Mouse (Mus musculus) liver, adult 2 months (tissue): Measurements from ENCODE around the gene Tmpo. TPM values are rescaled to one million over a fixed set of nuclear protein-coding genes. Genes with fewer than 3 reads are reported as not detected.

Source experiments
- DNase-seq: peaks from one replicate; pipeline ENCODE4 v3.0.0-alpha.2; 2011; ENCODE audit warnings: low read depth, low spot score; ENCODE audit errors: extremely low read depth
- H3K27ac ChIP-seq: fragments of 200-500 bp; replicated peaks from 2 replicates; pipeline ENCODE4 v1.5.1; 2012; ENCODE audit warnings: low read depth, mild to moderate bottlenecking, control low read depth, inconsistent platforms, low read length; ENCODE audit not compliant: insufficient read depth
- H3K27me3 ChIP-seq: fragments of 200-500 bp; 2 replicates; pipeline ENCODE4 v1.6.1; 2012; ENCODE audit warnings: mild to moderate bottlenecking, moderate library complexity, low read length, inconsistent platforms; ENCODE audit not compliant: control insufficient read depth, insufficient read depth
- H3K36me3 ChIP-seq: fragments of 200-500 bp; 2 replicates; pipeline ENCODE4 v1.6.1; 2012; ENCODE audit warnings: low read length, inconsistent platforms; ENCODE audit not compliant: control insufficient read depth, insufficient read depth
- H3K4me1 ChIP-seq: fragments of 200-500 bp; 2 replicates; pipeline ENCODE4 v1.6.1; 2011; ENCODE audit warnings: low read length; ENCODE audit not compliant: control insufficient read depth, insufficient read depth
- H3K4me3 ChIP-seq: fragments of 200-500 bp; 2 replicates; pipeline ENCODE4 v1.5.1; 2011; ENCODE audit warnings: low read depth, mild to moderate bottlenecking, control low read depth, low read length, moderate library complexity; ENCODE audit not compliant: insufficient read depth
- H3K79me2 ChIP-seq: fragments of 200-500 bp; 2 replicates; pipeline ENCODE4 v1.6.1; 2012; ENCODE audit warnings: inconsistent platforms, mild to moderate bottlenecking, low read length, moderate library complexity; ENCODE audit not compliant: control insufficient read depth, insufficient read depth
- H3K9ac ChIP-seq: fragments of 200-500 bp; 2 replicates; pipeline ENCODE4 v1.6.1; 2012; ENCODE audit warnings: low read depth, mild to moderate bottlenecking, control low read depth, inconsistent platforms, low read length
- CTCF ChIP-seq: fragments of 200-500 bp; IDR thresholded peaks from 2 replicates; pipeline ENCODE4 v1.5.1; 2011; ENCODE audit warnings: low read depth, low read length, control low read depth
- POLR2A ChIP-seq: fragments of 200-500 bp; IDR thresholded peaks from 2 replicates; pipeline ENCODE4 v1.6.1; 2011; ENCODE audit warnings: low read length, control low read depth; ENCODE audit not compliant: insufficient read depth; ENCODE audit errors: extremely low read depth
- WGBS: fragments of 180-500 bp; shearing (Covaris S2); methylation state at CpG from one replicate; pipeline ENCODE4 v1.1.7; 2018; 5-methylcytosine and 5-hydroxymethylcytosine counted together
- polyA plus RNA-seq: library from polyadenylated mRNA; depleted of rRNA; stranded (reverse); fragments of >200 nt; gene quantifications from 2 replicates; pipeline ENCODE4 v1.2.3, GENCODE M21; 2012
- total RNA-seq: library from RNA; depleted of rRNA; stranded (reverse); fragments of >200 nt; gene quantifications from 2 replicates; pipeline ENCODE4 v1.2.3, GENCODE M21; 2014

Gene Tmpo
- total and polyA plus RNA-seq, 2 experiments = 12.1 to 43.3 TPM

DNA sequence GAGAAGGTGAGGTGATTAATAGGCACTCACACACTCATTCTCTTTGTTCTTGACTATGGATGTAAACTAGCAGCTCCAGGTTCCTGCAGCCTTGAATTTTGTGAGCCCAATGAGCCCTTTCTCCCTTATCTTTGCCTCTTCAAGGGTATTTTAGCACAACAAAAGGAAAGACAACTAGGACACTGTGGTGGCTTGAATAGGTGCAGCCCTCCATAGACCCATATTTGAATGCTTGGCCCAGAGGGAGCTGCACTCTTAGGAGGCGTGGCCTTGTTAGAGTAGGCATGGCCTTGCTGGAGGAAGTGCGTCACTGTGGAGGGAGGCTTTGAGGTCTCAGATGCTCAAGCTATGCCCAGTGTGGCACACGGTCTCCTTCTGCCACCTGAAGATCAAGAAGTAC lies 19.5 kb upstream of the Tmpo start:
- no peak overlapping the region for H3K9ac ChIP-seq
- 96% methylated on average over 3 of the region's 3 CpGs for WGBS
- H3K36me3 ChIP-seq = no peaks in the 10 kb centered on the region
- DNase-seq = no peak
- no peak overlapping the region for H3K27ac ChIP-seq
- no peaks in the 10 kb centered on the region for H3K4me1 ChIP-seq
- no peaks in the 10 kb centered on the region for H3K27me3 ChIP-seq
- H3K79me2 ChIP-seq = no peaks in the 10 kb centered on the region
- TF ChIP-seq POLR2A (no peak), CTCF (no peak)
- no peak overlapping the region for H3K4me3 ChIP-seq

GRCm38 (mm10) chr10:91199238-91199780 lies 18.2 kb upstream of the Tmpo start:
- Histone ChIP-seq H3K9ac (no peak overlapping the region), H3K4me3 (no peak overlapping the region), H3K27ac (no peak overlapping the region), H3K4me1 (no peaks in the 10 kb centered on the region), H3K79me2 (no peaks in the 10 kb centered on the region), H3K27me3 (no peaks in the 10 kb centered on the region), H3K36me3 (no peaks in the 10 kb centered on the region)
- TF ChIP-seq POLR2A (no peak), CTCF (no peak)
- DNase-seq = no peak
- WGBS = 78% methylated on average over 1 of the region's 1 CpGs

DNA sequence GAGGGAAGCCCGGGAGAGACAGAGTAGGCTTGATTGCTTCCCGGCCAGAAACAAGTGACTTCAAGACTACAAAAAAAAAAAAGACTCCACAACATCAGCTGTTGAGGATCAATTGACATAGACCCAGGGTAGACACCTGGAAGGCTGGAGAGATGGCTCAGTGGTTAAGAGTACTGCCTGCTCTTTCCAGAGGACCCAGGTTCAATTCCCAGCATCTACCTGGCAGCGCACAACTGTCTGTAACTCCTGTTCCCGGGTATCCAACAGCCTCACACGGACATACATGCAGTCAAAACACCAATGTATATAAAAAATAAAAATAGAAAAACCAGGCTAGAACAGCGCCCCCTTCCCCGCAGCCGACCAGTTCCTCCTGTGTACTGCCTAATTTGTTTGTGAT lies 16.6 kb upstream of the Tmpo start:
- no peak for TF ChIP-seq POLR2A
- no peak for TF ChIP-seq CTCF
- Histone ChIP-seq H3K79me2 (no peaks in the 10 kb centered on the region), H3K4me1 (no peaks in the 10 kb centered on the region), H3K27me3 (no peaks in the 10 kb centered on the region), H3K9ac (no peak overlapping the region), H3K4me3 (no peak overlapping the region), H3K27ac (no peak overlapping the region), H3K36me3 (no peaks in the 10 kb centered on the region)
- no peak for DNase-seq
- 93% methylated on average over 8 of the region's 8 CpGs for WGBS

DNA sequence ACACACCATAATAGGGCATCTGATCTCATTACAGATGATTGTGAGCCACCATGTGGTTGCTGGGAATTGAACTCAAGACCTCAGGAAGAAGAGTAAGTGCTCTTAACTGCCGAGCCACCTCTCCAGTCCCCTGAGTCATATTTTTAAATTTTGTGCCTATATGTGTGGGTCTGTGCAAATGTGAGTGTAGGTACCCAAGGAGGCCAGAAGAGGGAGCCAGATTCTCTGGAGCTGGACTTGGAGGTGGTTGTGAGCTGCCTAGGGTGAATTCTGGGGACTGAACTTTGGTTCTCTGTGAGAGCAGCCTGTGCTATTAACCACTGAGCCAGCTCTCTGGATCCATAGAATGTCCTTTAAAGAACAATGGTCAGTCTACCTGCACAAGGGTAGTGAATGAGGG lies 15.7 kb upstream of the Tmpo start:
- DNase-seq = no peak
- no peak overlapping the region for H3K9ac ChIP-seq
- no peak for TF ChIP-seq POLR2A
- TF ChIP-seq CTCF = no peak
- H3K27ac ChIP-seq = no peak overlapping the region
- H3K4me1 ChIP-seq = no peaks in the 10 kb centered on the region
- H3K79me2 ChIP-seq = no peaks in the 10 kb centered on the region
- H3K27me3 ChIP-seq = no peaks in the 10 kb centered on the region
- H3K36me3 ChIP-seq = no peaks in the 10 kb centered on the region
- WGBS = 94% methylated on average over 1 of the region's 1 CpGs
- H3K4me3 ChIP-seq = no peak overlapping the region

DNA sequence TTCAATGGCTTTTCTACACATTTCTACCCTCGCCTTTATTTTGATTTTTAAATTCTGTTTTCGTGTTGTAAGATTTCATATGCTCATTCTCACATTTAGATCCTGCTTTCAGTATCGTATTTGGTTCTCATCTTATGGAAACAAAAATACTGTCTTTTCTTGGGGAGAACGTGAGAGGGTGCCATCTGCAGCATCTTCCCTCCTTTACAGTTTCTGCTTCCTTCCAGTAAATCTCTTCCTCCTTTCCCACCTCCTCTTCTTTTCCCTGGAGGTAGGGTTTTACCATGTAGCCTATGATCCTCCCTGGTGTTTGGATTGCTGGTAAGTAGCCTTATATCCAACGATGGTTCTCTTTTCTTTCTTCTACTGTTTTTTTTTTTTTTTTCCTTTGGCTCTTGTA lies 14.6 kb upstream of the Tmpo start:
- 87% methylated on average over 5 of the region's 5 CpGs for WGBS
- H3K9ac ChIP-seq = no peak overlapping the region
- DNase-seq = no peak
- H3K27me3 ChIP-seq = no peaks in the 10 kb centered on the region
- no peaks in the 10 kb centered on the region for H3K4me1 ChIP-seq
- TF ChIP-seq CTCF = no peak
- no peak for TF ChIP-seq POLR2A
- no peaks in the 10 kb centered on the region for H3K36me3 ChIP-seq
- H3K27ac ChIP-seq = no peak overlapping the region
- no peak overlapping the region for H3K4me3 ChIP-seq
- H3K79me2 ChIP-seq = no peaks in the 10 kb centered on the region

DNA sequence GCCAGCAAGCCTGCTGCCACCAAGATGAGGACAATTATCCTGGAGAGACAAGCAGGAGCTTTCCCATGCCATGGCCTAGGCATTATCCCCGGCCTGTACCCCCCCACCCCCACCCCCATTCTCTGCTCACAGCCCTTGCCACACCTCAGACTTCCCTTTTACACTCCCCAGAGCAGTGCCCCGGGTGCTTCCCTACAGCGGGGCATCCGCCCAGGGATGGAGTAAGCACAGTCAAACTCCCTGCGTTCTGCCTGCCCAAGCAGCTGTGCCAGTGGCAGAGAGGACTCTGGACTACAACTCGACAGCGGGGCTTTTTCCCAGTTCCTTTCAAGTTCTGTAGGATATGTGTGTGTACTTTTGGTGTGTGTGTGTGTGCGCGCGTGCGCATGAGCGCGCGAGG lies 14.0 kb upstream of the Tmpo start:
- TF ChIP-seq CTCF (no peak), POLR2A (no peak)
- no peaks in the 10 kb centered on the region for H3K27me3 ChIP-seq
- no peaks in the 10 kb centered on the region for H3K4me1 ChIP-seq
- H3K9ac ChIP-seq = no peak overlapping the region
- no peak overlapping the region for H3K4me3 ChIP-seq
- H3K36me3 ChIP-seq = no peaks in the 10 kb centered on the region
- no peaks in the 10 kb centered on the region for H3K79me2 ChIP-seq
- no peak overlapping the region for H3K27ac ChIP-seq
- DNase-seq = no peak
- 82% methylated on average over 14 of the region's 14 CpGs for WGBS
